In the genomic region with DNA sequence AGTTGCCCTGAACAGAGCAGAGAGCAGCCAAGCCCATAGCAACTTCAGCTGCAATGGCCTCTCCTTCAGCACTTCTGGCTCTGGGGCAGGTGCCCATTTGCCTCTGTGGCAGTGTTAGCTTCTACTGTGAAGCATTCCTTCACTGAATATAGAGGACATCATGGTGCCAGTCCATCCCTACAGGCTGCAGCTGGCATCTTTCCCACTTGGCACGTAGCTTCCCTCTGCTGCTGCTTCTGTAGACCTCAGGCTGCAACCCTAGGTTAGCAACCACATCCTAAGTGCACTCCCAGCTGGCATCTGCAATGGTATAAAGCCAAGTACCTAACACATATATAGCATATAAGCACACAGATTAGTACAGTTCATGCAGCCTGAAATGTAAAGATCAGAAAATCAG, we compare ENCODE assay signal across 24 mouse cellular contexts. TPM values are rescaled to one million over a fixed set of nuclear protein-coding genes. Genes with fewer than 3 reads are reported as not detected.
DNase-seq lines count a peak whose midpoint lies in the region.
"Had no signal": no experiment of that assay in that cellular context is flagged by ENCODE, and none has a peak within 500 bp of the region (broad histone marks: within the 10 kb centered on the region; RNA-seq: fewer than 3 reads in every experiment).

No protein-coding gene starts in this region.

- intact Hi-C loops in left cerebral cortex, postnatal 4 days (cut with DNase I): no loop called here
- intact Hi-C loops in left cerebral cortex, postnatal 10 days (cut with DNase I): no loop called here

- DNase-seq in adrenal gland, postnatal 36 days: peak; percentile 15 to 17
- DNase-seq in adrenal gland, adult 2 months: no peak
- DNase-seq in heart, adult 11 months: peak; percentile 59
- no peak for DNase-seq in heart, adult 8-10 months (ENCODE audit: low spot score)
- peak; percentile 42 for DNase-seq in left cerebral cortex, postnatal 4 days
- no peak for DNase-seq in left cerebral cortex, postnatal 10 days (ENCODE audit: extremely low spot score in 1 of 2, low spot score in 2 of 2)
- peak; percentile 0 for DNase-seq in spleen, adult 12 weeks (ENCODE audit: low spot score)
- DNase-seq in spleen, postnatal 4 days (ENCODE audit: low spot score in 2 of 2): no peak
- DNase-seq: adrenal gland, adult 8-10 months; B cell, adult 2 months; cerebellum, adult 11-12 months; cerebellum, adult 8-10 months; gastrocnemius, postnatal 10 days; gastrocnemius, postnatal 36 days; heart, postnatal 14 days; kidney, adult 18-20 months had no signal

RNA-seq across cellular contexts. Expression of a gene that starts 22.6 kb away (rescaled TPM):
- total RNA-seq in adrenal gland, postnatal 36 days (2021): 1 to 10 TPM; 3.3 to 5.8 TPM
- total RNA-seq in adrenal gland, adult 2 months (2021): 10 to 100 TPM in 1 of 2 experiments, 1 to 10 TPM in 1; 3.7 to 13.4 TPM
- 2.8 and 2.9 TPM in 2 replicates for polyA plus RNA-seq in adrenal gland, adult 2 months (2012; rRNA removed)
- 1 to 10 TPM; 2.3 to 3.8 (median 3.2) TPM for total RNA-seq in heart, adult 8-10 months (2022)
- 1 to 10 TPM in 1 of 2 experiments, under 1 TPM in 1; 0.93 to 1.8 TPM for total RNA-seq in left cerebral cortex, postnatal 4 days (2021)
- total RNA-seq in left cerebral cortex, postnatal 10 days (2021): 1 to 10 TPM; 2.3 to 2.4 TPM
- total RNA-seq: CH12.LX had no signal
- polyA plus RNA-seq: G1E had no signal

RNA-seq across cellular contexts. Expression of a gene that starts 27.8 kb away (rescaled TPM):
- total RNA-seq in adrenal gland, postnatal 36 days (2021): under 1 TPM; 0.33 to 0.36 TPM
- total RNA-seq in adrenal gland, adult 2 months (2021): under 1 TPM; 0.48 to 0.63 TPM
- polyA plus RNA-seq in adrenal gland, adult 2 months (2012; rRNA removed): 0.28 and 0.55 TPM in 2 replicates
- 1 to 10 TPM in 1 of 4 experiments, under 1 TPM in 3; 0.27 to 1.3 (median 0.80) TPM for total RNA-seq in heart, adult 8-10 months (2022)
- under 1 TPM in 1 of 2 experiments, not detected in 1; 0.20 TPM for total RNA-seq in left cerebral cortex, postnatal 4 days (2021)
- total RNA-seq in left cerebral cortex, postnatal 10 days (2021): under 1 TPM in 1 of 2 experiments, not detected in 1; 0.22 TPM
- polyA plus RNA-seq: forebrain, embryonic 10.5 days; forebrain, embryonic 13.5 days; forebrain, embryonic 16.5 days; hindbrain, embryonic 13.5 days; hindbrain, embryonic 16.5 days; Patski had no signal

Comparison
In these comparisons a context has a peak if more than half of its experiments do, and no peak if none do; other contexts are left out.
1. DNase-seq: peak in adrenal gland, postnatal 36 days (2 of 2), heart, adult 11 months (single experiment), left cerebral cortex, postnatal 4 days (single experiment) and spleen, adult 12 weeks (single experiment); none in adrenal gland, adult 2 months (single experiment), heart, adult 8-10 months (single experiment), left cerebral cortex, postnatal 10 days (0 of 2) and spleen, postnatal 4 days (0 of 2).